Mouse (Mus musculus) lung, adult 2 months (tissue): ENCODE measurements around the gene Gdnf. TPM values are rescaled to one million over a fixed set of nuclear protein-coding genes. Genes with fewer than 3 reads are reported as not detected.

Experiments
- DNase-seq: peaks from one replicate; pipeline ENCODE4 v3.0.0; 2022
- H3K4me1 ChIP-seq: fragments of 200-500 bp; 2 replicates; pipeline ENCODE4 v1.6.1; 2011; ENCODE audit warnings: low read length; ENCODE audit not compliant: control insufficient read depth, insufficient read depth
- H3K4me3 ChIP-seq: fragments of 200-500 bp; replicated peaks from 2 replicates; pipeline ENCODE3; 2011; ENCODE audit warnings: low read depth, mild to moderate bottlenecking, control low read depth, low read length; ENCODE audit errors: extremely low read depth
- CTCF ChIP-seq: fragments of 200-500 bp; IDR thresholded peaks from 2 replicates; pipeline ENCODE4 v1.5.1; 2011; ENCODE audit warnings: mild to moderate bottlenecking, low read length, control low read depth; ENCODE audit not compliant: insufficient read depth
- POLR2A ChIP-seq: fragments of 200-500 bp; IDR thresholded peaks from 2 replicates; pipeline ENCODE4 v1.6.1; 2011; ENCODE audit warnings: low read depth, mild to moderate bottlenecking, control low read depth, low read length, borderline replicate concordance; ENCODE audit errors: extremely low read depth
- WGBS: fragments of 180-500 bp; shearing (Covaris S2); methylation state at CpG from one replicate; pipeline ENCODE4 v1.1.7; 2018; 5-methylcytosine and 5-hydroxymethylcytosine counted together
- polyA plus RNA-seq: library from polyadenylated mRNA; depleted of rRNA; stranded (reverse); fragments of >200 nt; gene quantifications from 2 replicates; pipeline ENCODE4 v1.2.3, GENCODE M21; 2012; rRNA removed

The Gdnf gene
- 3.3 and 3.4 TPM in 2 replicates for polyA plus RNA-seq

GRCm38 (mm10) chr15:7810556-7811252 is at the start of gene Gdnf:
Gene Gdnf, plus strand, starts transcription at chr15:7810846.
- Histone ChIP-seq H3K4me3 (peak within 1 kb of the TSS; percentile 62), H3K4me1 (peaks cover 3% of the 10 kb centered on the region; the same call in 1 of the 2 replicates)
- WGBS = 1% methylated on average over 73 of the region's 73 CpGs
- DNase-seq = peak; percentile 25
- TF ChIP-seq CTCF = no peak
- no peak for TF ChIP-seq POLR2A

- DNase-seq = no peak
- 85% methylated on average over 7 of the region's 7 CpGs for WGBS
- Histone ChIP-seq H3K4me1 (no peaks in the 10 kb centered on the region), H3K4me3 (no peak overlapping the region)
- TF ChIP-seq CTCF = no peak
- TF ChIP-seq POLR2A = no peak
Measured at GRCm38 (mm10) chr15:7767166-7767565, 43.5 kb upstream of the Gdnf start.

GRCm38 (mm10) chr15:7772983-7773382 is 37.7 kb upstream of the Gdnf start:
- TF ChIP-seq POLR2A = no peak
- no peak for TF ChIP-seq CTCF
- no peak overlapping the region for H3K4me3 ChIP-seq
- no peak for DNase-seq
- no peaks in the 10 kb centered on the region for H3K4me1 ChIP-seq
- WGBS = 83% methylated on average over 8 of the region's 8 CpGs

- Histone ChIP-seq H3K4me1 (no peaks in the 10 kb centered on the region), H3K4me3 (no peak overlapping the region)
- TF ChIP-seq POLR2A (no peak), CTCF (no peak)
- WGBS = 85% methylated on average over 5 of the region's 5 CpGs
- DNase-seq = no peak
Measured at GRCm38 (mm10) chr15:7781517-7781916, 29.1 kb upstream of the Gdnf start.

GRCm38 (mm10) chr15:7809841-7810391 is 730 bp upstream of the Gdnf start:
- Histone ChIP-seq H3K4me3 (peak overlapping the region; percentile 62), H3K4me1 (peaks cover 3% of the 10 kb centered on the region; the same call in 1 of the 2 replicates)
- 1% methylated on average over 32 of the region's 32 CpGs for WGBS
- peak; percentile 23 for DNase-seq
- peak; percentile 78; the same call in 1 of the 2 replicates for TF ChIP-seq POLR2A
- no peak for TF ChIP-seq CTCF

- TF ChIP-seq POLR2A (no peak), CTCF (no peak)
- WGBS = 9% methylated on average over 11 of the region's 11 CpGs
- H3K4me1 ChIP-seq = peaks cover 3% of the 10 kb centered on the region; the same call in 1 of the 2 replicates
- DNase-seq = no peak
- H3K4me3 ChIP-seq = peak overlapping the region; percentile 58
Measured at GRCm38 (mm10) chr15:7811253-7811625, 593 bp downstream of the Gdnf start.

- WGBS = 23% methylated on average over 24 of the region's 24 CpGs
- peaks cover 3% of the 10 kb centered on the region; the same call in 1 of the 2 replicates for H3K4me1 ChIP-seq
- H3K4me3 ChIP-seq = peak overlapping the region; percentile 2
- TF ChIP-seq CTCF (no peak), POLR2A (no peak)
- peak; percentile 19 for DNase-seq
Measured at GRCm38 (mm10) chr15:7811856-7812733, 1.4 kb downstream of the Gdnf start.

- TF ChIP-seq CTCF (peak; percentile 44), POLR2A (no peak)
- Histone ChIP-seq H3K4me1 (peaks cover 3% of the 10 kb centered on the region; the same call in 1 of the 2 replicates), H3K4me3 (peak overlapping the region; percentile 60)
- peak; percentile 74 for DNase-seq
- 2% methylated on average over 41 of the region's 41 CpGs for WGBS
Measured at GRCm38 (mm10) chr15:7812872-7813530, 2.4 kb downstream of the Gdnf start.

- peak overlapping the region; percentile 60 for H3K4me3 ChIP-seq
- TF ChIP-seq CTCF (no peak), POLR2A (no peak)
- DNase-seq = peak; percentile 11
- WGBS = 2% methylated on average over 43 of the region's 45 CpGs
- peaks cover 3% of the 10 kb centered on the region; the same call in 1 of the 2 replicates for H3K4me1 ChIP-seq
Measured at GRCm38 (mm10) chr15:7813531-7814370, 3.1 kb downstream of the Gdnf start.
